Mouse (Mus musculus): Measurements from ENCODE around the gene Fgf13.

DNA sequence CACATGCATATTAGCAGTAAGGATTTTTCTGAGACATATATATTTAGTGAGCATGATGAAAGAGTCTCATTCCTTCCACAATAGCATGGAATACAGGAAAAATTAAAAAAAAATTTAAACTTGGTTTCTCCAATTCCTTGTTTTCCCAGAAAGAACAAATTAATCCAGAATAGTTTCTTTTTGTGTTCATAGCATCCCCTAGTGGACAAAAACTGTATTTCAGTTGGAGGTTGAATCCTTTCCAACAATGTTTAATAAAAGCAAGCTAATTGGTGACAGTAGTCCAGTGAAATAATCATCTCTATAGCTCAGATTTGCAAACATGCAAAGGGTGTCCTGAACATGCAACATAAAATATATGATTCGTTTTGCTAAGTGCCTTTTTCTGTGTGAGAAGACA lies 395.7 kb downstream of the Fgf13 start:
- no peak for TF ChIP-seq ZC3H11A (IDR thresholded peaks at IDR 0.05; ENCODE audit: borderline replicate concordance, low read depth, low read length)
- TF ChIP-seq ZNF384 (IDR thresholded peaks at IDR 0.05; ENCODE audit: low read depth, low read length) = no peak
- TF ChIP-seq HCFC1 (IDR thresholded peaks at IDR 0.05; ENCODE audit: borderline replicate concordance, insufficient read depth, low read length) = no peak
- TF ChIP-seq MAFK (IDR thresholded peaks at IDR 0.05; ENCODE audit: insufficient read depth, low read depth, low read length) = no peak
- TF ChIP-seq CHD2 (IDR thresholded peaks at IDR 0.05; ENCODE audit: low read depth, low read length) = no peak
